Mouse (Mus musculus) hindbrain, embryonic 14.5 days (tissue): ENCODE measurements at regions not wholly inside any gene's neighbourhood (a gene's known extent, or its start where the extent isn't known, plus 50 kb on each side); places are given as distances from the start of the nearest gene placed in this dataset.
A peak's percentile ranks its signal among the peaks of the same experiment; 100 is the strongest.

Experiments
- ATAC-seq: fragments of 200-750 bp; cut with Nextera tagmentation; 2 replicates; pipeline ENCODE4 v1.8.0; 2017; ENCODE audit warnings: moderate number of reproducible peaks, mild to moderate bottlenecking, moderate TSS enrichment, moderate library complexity; ENCODE audit not compliant: low FRiP score
- DNase-seq: peaks from one replicate; pipeline ENCODE4 v3.0.0-alpha.2; 2015; ENCODE audit warnings: low spot score
- H3K27ac ChIP-seq: fragments of 300-500 bp; sonication (generic); 2 replicates; pipeline ENCODE4 v1.5.1; 2014; ENCODE audit warnings: mild to moderate bottlenecking, moderate library complexity
- H3K27me3 ChIP-seq: fragments of 300-500 bp; sonication (generic); 2 replicates; pipeline ENCODE4 v1.6.1; 2014; ENCODE audit warnings: mild to moderate bottlenecking, low read length, mixed read lengths; ENCODE audit not compliant: control insufficient read depth, insufficient read depth
- H3K36me3 ChIP-seq: fragments of 300-500 bp; sonication (generic); replicated peaks from 2 replicates; pipeline ENCODE4 v1.6.1; 2014; ENCODE audit not compliant: control insufficient read depth, insufficient read depth
- H3K4me1 ChIP-seq: fragments of 300-500 bp; sonication (generic); replicated peaks from 2 replicates; pipeline ENCODE4 v1.6.1; 2014; ENCODE audit warnings: antibody characterized with exemption, low read length, mixed read lengths; ENCODE audit not compliant: control insufficient read depth, insufficient read depth
- H3K4me2 ChIP-seq: fragments of 300-500 bp; sonication (generic); replicated peaks from 2 replicates; pipeline ENCODE4 v1.6.1; 2014; ENCODE audit warnings: mild to moderate bottlenecking, moderate library complexity
- H3K4me3 ChIP-seq: fragments of 300-500 bp; sonication (generic); replicated peaks from 2 replicates; pipeline ENCODE4 v1.5.1; 2014; ENCODE audit warnings: mild to moderate bottlenecking, low read length
- H3K9ac ChIP-seq: fragments of 300-500 bp; sonication (generic); 2 replicates; pipeline ENCODE4 v1.6.1; 2014
- H3K9me3 ChIP-seq: fragments of 300-500 bp; sonication (generic); 2 replicates; pipeline ENCODE4 v1.6.1; 2016; ENCODE audit warnings: low read length; ENCODE audit not compliant: control insufficient read depth
- WGBS: fragments of 180-500 bp; shearing (Covaris S2); extraction: QIAGEN DNeasy Blood & Tissue Kit; methylation state at CpG from one replicate; pipeline ENCODE4 v1.1.7; 2014; 5-methylcytosine and 5-hydroxymethylcytosine counted together

GRCm38 (mm10) chr16:5651002-5651401 lies 234.2 kb upstream of the Rbfox1 start:
- H3K27me3 ChIP-seq = no peaks in the 10 kb centered on the region
- no peak overlapping the region for H3K9ac ChIP-seq
- no peaks in the 10 kb centered on the region for H3K36me3 ChIP-seq
- H3K4me3 ChIP-seq = no peak overlapping the region
- DNase-seq = no peak
- H3K9me3 ChIP-seq = no peaks in the 10 kb centered on the region
- WGBS = 45% methylated on average over 4 of the region's 4 CpGs
- no peak overlapping the region for H3K27ac ChIP-seq
- no peak overlapping the region for H3K4me2 ChIP-seq
- ATAC-seq = no peak
- H3K4me1 ChIP-seq = no peaks in the 10 kb centered on the region

DNA sequence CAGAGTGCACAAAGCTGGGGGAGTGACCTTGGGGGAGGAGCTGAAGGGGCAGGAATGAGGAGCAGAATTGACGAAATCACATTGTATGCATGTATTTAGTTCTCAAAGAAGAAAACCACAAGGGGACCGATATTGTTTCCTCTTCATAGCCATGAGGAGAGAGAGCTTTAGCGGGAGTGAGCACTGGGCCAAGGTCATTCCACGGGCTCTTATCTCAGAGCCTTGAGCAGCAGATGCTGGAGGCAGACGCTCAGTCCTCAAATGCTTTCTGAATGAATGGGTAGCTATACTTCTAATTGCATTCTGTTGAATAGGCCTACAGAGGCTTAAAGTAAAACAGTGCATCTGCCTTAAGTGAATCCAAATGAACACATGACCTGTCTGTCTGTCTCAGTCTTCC lies 245.2 kb upstream of the Rbfox1 start:
- H3K9ac ChIP-seq = no peak overlapping the region
- ATAC-seq = no peak
- no peak for DNase-seq
- no peaks in the 10 kb centered on the region for H3K9me3 ChIP-seq
- H3K4me1 ChIP-seq = no peaks in the 10 kb centered on the region
- H3K27me3 ChIP-seq = no peaks in the 10 kb centered on the region
- no peaks in the 10 kb centered on the region for H3K36me3 ChIP-seq
- H3K4me2 ChIP-seq = no peak overlapping the region
- WGBS = 64% methylated on average over 5 of the region's 5 CpGs
- H3K4me3 ChIP-seq = no peak overlapping the region
- H3K27ac ChIP-seq = no peak overlapping the region

GRCm38 (mm10) chr16:5629996-5630395 lies 255.2 kb upstream of the Rbfox1 start:
- WGBS = 82% methylated on average over 3 of the region's 3 CpGs

DNA sequence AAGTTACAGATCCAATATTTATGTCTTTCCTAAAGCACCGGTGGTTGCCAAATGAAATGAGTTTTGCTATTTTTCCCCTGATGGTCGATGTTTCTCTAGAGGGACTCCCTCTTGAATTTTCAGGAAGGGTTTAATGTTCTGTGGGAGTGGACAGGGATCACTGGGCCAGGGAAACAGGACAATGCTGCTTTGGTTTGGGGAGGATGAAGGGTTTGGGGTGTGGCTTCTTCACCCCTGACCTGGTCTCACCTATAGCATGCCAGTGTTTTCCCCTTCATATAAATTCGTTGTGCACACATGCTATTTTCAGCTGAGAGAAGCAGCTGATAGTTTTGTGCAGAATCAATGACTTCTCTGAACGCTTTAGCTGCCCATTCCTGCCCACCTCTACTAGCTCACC lies 257.2 kb upstream of the Rbfox1 start:
- H3K4me1 ChIP-seq = 0 out of 2 replicates have a peak, but pooled peaks cover 5% of the 10 kb centered on the region
- no peak overlapping the region for H3K9ac ChIP-seq
- DNase-seq = no peak
- no peak for ATAC-seq
- H3K9me3 ChIP-seq = no peaks in the 10 kb centered on the region
- WGBS = 74% methylated on average over 4 of the region's 4 CpGs
- no peak overlapping the region for H3K4me3 ChIP-seq
- H3K4me2 ChIP-seq = no peak overlapping the region
- H3K36me3 ChIP-seq = no peaks in the 10 kb centered on the region
- no peaks in the 10 kb centered on the region for H3K27me3 ChIP-seq
- no peak overlapping the region for H3K27ac ChIP-seq

More at GRCm38 (mm10) chr16:5629996-5630395, 255.2 kb upstream of the Rbfox1 start:
- H3K4me2 ChIP-seq = no peak overlapping the region
- no peak overlapping the region for H3K9ac ChIP-seq
- no peak overlapping the region for H3K4me3 ChIP-seq
- DNase-seq (no peak), ATAC-seq (no peak)
- 0 out of 2 replicates have a peak, but pooled peaks cover 5% of the 10 kb centered on the region for H3K4me1 ChIP-seq
- no peaks in the 10 kb centered on the region for H3K27me3 ChIP-seq
- H3K36me3 ChIP-seq = no peaks in the 10 kb centered on the region
- H3K9me3 ChIP-seq = no peaks in the 10 kb centered on the region
- H3K27ac ChIP-seq = no peak overlapping the region

DNA sequence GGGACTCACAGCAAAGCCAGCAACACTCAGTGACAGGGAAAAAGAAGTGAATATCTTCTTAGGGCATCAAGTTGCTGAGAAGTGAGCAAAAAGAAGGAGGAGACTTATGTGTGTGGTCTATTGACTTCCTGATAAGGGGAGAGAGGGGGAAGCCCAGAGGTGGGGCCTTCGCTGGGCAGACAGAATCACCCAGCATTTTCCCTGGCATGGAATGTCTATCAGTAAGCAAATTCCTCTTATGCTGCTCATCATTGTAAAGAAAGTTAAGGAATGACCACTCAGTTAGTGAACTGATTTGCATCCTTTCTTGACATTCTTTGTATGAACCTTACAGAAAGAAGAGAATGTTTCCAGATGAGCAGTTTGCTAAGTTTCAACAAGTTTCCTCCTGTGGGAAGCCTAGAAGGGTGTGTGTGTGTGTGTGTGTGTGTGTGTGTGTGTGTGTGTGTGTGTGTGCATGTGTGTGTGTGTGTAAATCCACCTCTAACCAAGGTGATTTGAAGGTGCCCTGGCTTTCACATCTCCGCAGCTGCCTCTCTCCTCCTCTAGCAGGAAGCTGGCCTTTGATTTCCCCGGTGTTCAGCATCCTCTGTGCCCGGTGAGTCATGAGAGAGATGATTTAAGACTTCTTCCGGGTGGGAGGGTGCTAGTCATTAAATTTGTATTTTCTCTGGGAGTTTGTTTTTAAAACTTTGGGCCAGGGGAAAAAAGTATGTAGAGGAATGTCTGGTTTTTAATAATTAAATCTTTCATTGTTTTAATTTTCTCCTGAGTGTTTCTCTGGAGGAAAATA lies 257.8 kb upstream of the Rbfox1 start:
- no peak overlapping the region for H3K27ac ChIP-seq
- 0 out of 2 replicates have a peak, but pooled peaks cover 5% of the 10 kb centered on the region for H3K4me1 ChIP-seq
- H3K36me3 ChIP-seq = no peaks in the 10 kb centered on the region
- H3K27me3 ChIP-seq = no peaks in the 10 kb centered on the region
- H3K9ac ChIP-seq = no peak overlapping the region
- 59% methylated on average over 5 of the region's 5 CpGs for WGBS
- no peak for ATAC-seq
- no peaks in the 10 kb centered on the region for H3K9me3 ChIP-seq
- DNase-seq = no peak
- no peak overlapping the region for H3K4me3 ChIP-seq
- no peak overlapping the region for H3K4me2 ChIP-seq

- Histone ChIP-seq H3K4me1 (0 out of 2 replicates have a peak, but pooled peaks cover 5% of the 10 kb centered on the region), H3K36me3 (no peaks in the 10 kb centered on the region), H3K27me3 (no peaks in the 10 kb centered on the region), H3K9me3 (no peaks in the 10 kb centered on the region), H3K27ac (0 out of 2 replicates have a peak overlapping the region, but pooled peaks have one; percentile 4), H3K9ac (no peak overlapping the region), H3K4me2 (no peak overlapping the region), H3K4me3 (no peak overlapping the region)
- ATAC-seq = no peak
- no peak for DNase-seq
- WGBS = 41% methylated on average over 3 of the region's 3 CpGs
These were observed 260.0 kb upstream of the Rbfox1 start for GRCm38 (mm10) chr16:5625159-5625558.

- DNase-seq (no peak), ATAC-seq (no peak)
- H3K9me3 ChIP-seq = no peaks in the 10 kb centered on the region
- no peaks in the 10 kb centered on the region for H3K36me3 ChIP-seq
- H3K4me3 ChIP-seq = no peak overlapping the region
- H3K4me2 ChIP-seq = no peak overlapping the region
- no peak overlapping the region for H3K27ac ChIP-seq
- 91% methylated on average over 3 of the region's 3 CpGs for WGBS
- H3K4me1 ChIP-seq = 0 out of 2 replicates have a peak, but pooled peaks cover 4% of the 10 kb centered on the region
- H3K9ac ChIP-seq = no peak overlapping the region
- no peaks in the 10 kb centered on the region for H3K27me3 ChIP-seq
These were observed 264.6 kb upstream of the Rbfox1 start for GRCm38 (mm10) chr16:5620566-5620965.

DNA sequence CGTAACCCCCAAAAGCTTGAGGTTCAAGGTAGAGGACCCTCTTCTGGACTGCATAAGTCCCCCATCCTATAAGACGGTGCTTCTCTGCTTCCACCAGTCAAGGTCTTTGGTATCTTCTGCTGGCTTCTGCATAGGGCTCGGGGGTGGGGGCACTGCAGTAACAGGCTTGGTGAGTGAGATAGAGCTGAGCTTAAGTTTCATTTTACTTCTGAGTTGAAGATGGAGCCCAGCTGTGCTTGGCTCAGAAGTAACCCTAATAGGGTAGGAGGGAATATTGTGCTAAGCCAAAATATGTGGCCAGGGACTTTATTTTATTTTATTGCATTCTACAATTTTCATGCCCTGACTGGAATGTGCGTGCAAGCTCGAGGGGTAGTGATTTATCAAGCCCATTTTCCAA lies 268.8 kb upstream of the Rbfox1 start:
- no peak for ATAC-seq
- 73% methylated on average over 5 of the region's 5 CpGs for WGBS
- H3K4me1 ChIP-seq = no peaks in the 10 kb centered on the region
- no peaks in the 10 kb centered on the region for H3K27me3 ChIP-seq
- H3K9me3 ChIP-seq = no peaks in the 10 kb centered on the region
- H3K36me3 ChIP-seq = no peaks in the 10 kb centered on the region
- H3K4me3 ChIP-seq = no peak overlapping the region
- no peak for DNase-seq
- no peak overlapping the region for H3K27ac ChIP-seq
- no peak overlapping the region for H3K4me2 ChIP-seq
- no peak overlapping the region for H3K9ac ChIP-seq

DNA sequence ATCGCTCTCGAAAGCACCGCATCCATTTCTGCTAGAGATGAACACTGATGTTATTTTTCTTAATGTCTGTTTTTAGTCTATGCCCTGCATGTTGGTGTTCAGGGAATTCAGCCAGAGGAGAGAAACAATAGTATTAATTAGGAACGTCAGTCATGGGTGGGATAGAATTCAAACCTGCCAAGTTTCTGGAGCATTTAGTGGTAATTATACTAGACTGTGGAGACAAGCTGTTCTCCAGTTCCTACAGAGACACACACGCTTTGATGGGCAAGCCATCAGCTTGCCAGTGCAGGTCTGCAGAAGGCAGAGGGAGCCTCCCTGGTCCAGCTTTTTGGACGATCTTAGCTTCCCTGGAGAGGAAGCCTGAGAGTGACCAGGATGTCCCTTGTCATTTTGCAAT lies 289.8 kb upstream of the Rbfox1 start:
- H3K4me1 ChIP-seq = no peaks in the 10 kb centered on the region
- WGBS = 54% methylated on average over 6 of the region's 6 CpGs

More for the DNA sequence above, 289.8 kb upstream of the Rbfox1 start:
- H3K9me3 ChIP-seq = no peaks in the 10 kb centered on the region
- no peak overlapping the region for H3K27ac ChIP-seq
- no peaks in the 10 kb centered on the region for H3K36me3 ChIP-seq
- H3K4me2 ChIP-seq = no peak overlapping the region
- no peak for ATAC-seq
- H3K4me3 ChIP-seq = no peak overlapping the region
- no peak for DNase-seq
- H3K27me3 ChIP-seq = no peaks in the 10 kb centered on the region
- no peak overlapping the region for H3K9ac ChIP-seq
